Mouse (Mus musculus) stomach, postnatal 0 days (tissue): ENCODE data around the gene Polr2i.

Experiments
- CTCF ChIP-seq: IDR thresholded peaks from 2 replicates; pipeline ENCODE4 v1.5.1; 2016; ENCODE audit warnings: antibody characterized with exemption, low read depth, mild to moderate bottlenecking, moderate library complexity
- EP300 ChIP-seq: optimal IDR thresholded peaks from 2 replicates; pipeline ENCODE3; 2016; ENCODE audit warnings: antibody characterized with exemption

DNA sequence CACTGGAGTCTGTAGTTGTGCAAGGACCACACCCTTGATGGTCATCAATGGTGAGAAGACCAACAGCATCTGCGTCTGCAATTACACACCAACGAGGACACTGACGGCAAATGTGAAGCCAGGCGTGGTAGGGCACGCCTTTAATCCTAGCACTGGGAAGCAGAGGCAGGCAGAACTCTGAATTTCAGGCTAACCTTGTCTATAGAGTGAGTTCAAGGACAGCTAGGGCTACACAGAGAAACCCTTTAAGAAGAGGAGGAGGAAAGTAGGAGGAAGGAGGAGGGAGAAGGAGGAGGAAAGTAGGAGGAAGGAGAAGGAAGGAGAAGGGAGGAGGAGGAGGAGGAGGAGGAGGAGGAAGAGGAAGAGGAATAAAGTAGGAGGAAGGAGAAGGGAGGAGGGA lies 33.8 kb downstream of the Polr2i start:
- TF ChIP-seq EP300 (no peak), CTCF (no peak)
